Mouse (Mus musculus) midbrain, embryonic 10.5 days (tissue): Measurements from ENCODE around the gene Usp4. TPM values are rescaled to one million over a fixed set of nuclear protein-coding genes. Genes with fewer than 3 reads are reported as not detected.

Experiments
- DNase-seq: peaks from one replicate; pipeline ENCODE4 v3.0.0-alpha.2; 2017; ENCODE audit warnings: low spot score
- H3K27ac ChIP-seq: fragments of 300-500 bp; sonication (generic); replicated peaks from 2 replicates; pipeline ENCODE4 v1.5.1; 2016; ENCODE audit warnings: mild to moderate bottlenecking
- H3K27me3 ChIP-seq: fragments of 300-500 bp; sonication (generic); 2 replicates; pipeline ENCODE4 v1.6.1; 2016; ENCODE audit warnings: low read depth, mild to moderate bottlenecking; ENCODE audit not compliant: poor library complexity, severe bottlenecking
- H3K36me3 ChIP-seq: fragments of 300-500 bp; sonication (generic); 2 replicates; pipeline ENCODE4 v1.6.1; 2016; ENCODE audit warnings: mild to moderate bottlenecking, moderate library complexity
- H3K4me1 ChIP-seq: fragments of 300-500 bp; sonication (generic); 2 replicates; pipeline ENCODE4 v1.6.1; 2016
- H3K4me3 ChIP-seq: fragments of 300-500 bp; sonication (generic); 2 replicates; pipeline ENCODE4 v1.5.1; 2016; ENCODE audit warnings: mild to moderate bottlenecking, moderate library complexity
- H3K9me3 ChIP-seq: fragments of 300-500 bp; sonication (generic); replicated peaks from 2 replicates; pipeline ENCODE4 v1.6.1; 2016; ENCODE audit warnings: mild to moderate bottlenecking
- WGBS: fragments of 180-500 bp; shearing (Covaris S2); methylation state at CpG from one replicate; pipeline ENCODE4 v1.1.7; 2016; 5-methylcytosine and 5-hydroxymethylcytosine counted together
- polyA plus RNA-seq: library from polyadenylated mRNA; unstranded; fragments of >200 nt; fragmentation: Nextera tagmentation; extraction: Ambion mirVana; gene quantifications from 2 replicates; pipeline ENCODE4 v1.2.1, GENCODE M21; 2016

Usp4 gene
- polyA plus RNA-seq, 1 experiment from 2014 or later: 119 TPM

DNA sequence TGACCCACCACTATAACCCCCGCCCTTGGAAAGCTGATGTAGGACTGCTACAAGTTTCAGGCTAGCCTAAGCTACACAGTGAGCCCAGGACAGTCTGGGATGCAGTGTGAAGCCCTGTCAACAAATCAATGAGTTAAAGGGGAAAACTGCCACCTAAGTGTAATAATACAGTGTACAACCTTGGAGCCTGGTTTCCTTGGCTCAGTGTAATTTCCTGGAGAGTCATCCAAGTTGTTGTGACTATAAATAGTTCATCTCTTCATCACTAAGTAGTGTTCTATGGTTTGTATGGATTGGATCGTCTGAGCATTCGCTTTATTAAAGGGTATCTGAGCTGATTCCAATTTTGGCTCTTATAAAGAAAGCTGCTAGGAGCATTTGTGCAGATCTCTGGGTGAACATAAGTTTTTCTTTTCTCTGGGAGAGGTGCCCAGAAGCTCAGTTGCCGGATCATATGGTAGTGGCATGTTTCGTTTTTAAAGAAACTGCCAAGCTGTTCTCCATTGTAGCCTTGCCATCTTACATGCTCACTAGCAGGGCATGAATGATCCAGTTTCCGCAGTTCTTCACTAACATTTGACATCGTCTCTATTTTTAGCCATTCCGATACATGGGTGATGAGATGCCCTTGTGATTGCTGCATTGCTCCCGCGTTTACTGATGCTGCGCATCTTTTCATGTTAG, 93.7 kb downstream of the Usp4 start:
- DNase-seq: no peak
- WGBS: 91% methylated on average over 11 of the region's 11 CpGs
- H3K36me3 ChIP-seq: no peaks in the 10 kb centered on the region
- H3K27ac ChIP-seq: no peak overlapping the region
- H3K27me3 ChIP-seq: no peaks in the 10 kb centered on the region
- H3K9me3 ChIP-seq: no peaks in the 10 kb centered on the region
- peaks cover 4% of the 10 kb centered on the region for H3K4me1 ChIP-seq
- no peak overlapping the region for H3K4me3 ChIP-seq

Other genes with a start within 250 kb of the Usp4 start
- 1.1 and 1.7 TPM in 2 replicates for gene Bsn, start 157.5 kb upstream of the Usp4 start, polyA plus RNA-seq
- gene Dag1, start 83.9 kb upstream of the Usp4 start, polyA plus RNA-seq: 71.1 and 77.0 TPM in 2 replicates
- gene Nicn1, start 57.4 kb upstream of the Usp4 start, polyA plus RNA-seq: 44.4 and 57.3 TPM in 2 replicates
- gene Amt, start 51.0 kb upstream of the Usp4 start, polyA plus RNA-seq: 37.9 and 39.2 TPM in 2 replicates
- 272 and 276 TPM in 2 replicates for gene Rhoa, start 41.7 kb upstream of the Usp4 start, polyA plus RNA-seq
- 17.8 and 26.2 TPM in 2 replicates for gene Tcta, start 41.7 kb upstream of the Usp4 start, polyA plus RNA-seq
- gene Gpx1, start 8.9 kb upstream of the Usp4 start, polyA plus RNA-seq: 767 and 792 TPM in 2 replicates
- 1.1 and 1.2 TPM in 2 replicates for gene 1700102P08Rik, start 45.0 kb downstream of the Usp4 start, polyA plus RNA-seq
- 0.81 and 1.1 TPM in 2 replicates for gene Ccdc36, start 80.6 kb downstream of the Usp4 start, polyA plus RNA-seq
- not detected in 2 replicates for gene BC048562, start 88.6 kb downstream of the Usp4 start, polyA plus RNA-seq
- 58.2 and 59.4 TPM in 2 replicates for gene Ccdc71, start 112.7 kb downstream of the Usp4 start, polyA plus RNA-seq
- 43.1 and 52.1 TPM in 2 replicates for gene Klhdc8b, start 113.7 kb downstream of the Usp4 start, polyA plus RNA-seq
- 42.7 and 46.2 TPM in 2 replicates for gene Lamb2, start 131.9 kb downstream of the Usp4 start, polyA plus RNA-seq
- 79.4 and 91.6 TPM in 2 replicates for gene Usp19, start 142.7 kb downstream of the Usp4 start, polyA plus RNA-seq
- 112 and 115 TPM in 2 replicates for gene Qars, start 159.9 kb downstream of the Usp4 start, polyA plus RNA-seq
- 150 and 171 TPM in 2 replicates for gene Qrich1, start 169.0 kb downstream of the Usp4 start, polyA plus RNA-seq
- 202 and 239 TPM in 2 replicates for gene Impdh2, start 212.4 kb downstream of the Usp4 start, polyA plus RNA-seq
- gene Ndufaf3, start 219.6 kb downstream of the Usp4 start, polyA plus RNA-seq: 47.0 and 50.0 TPM in 2 replicates
- 196 and 221 TPM in 2 replicates for gene Dalrd3, start 222.0 kb downstream of the Usp4 start, polyA plus RNA-seq
- gene Wdr6, start 230.9 kb downstream of the Usp4 start, polyA plus RNA-seq: 195 and 250 TPM in 2 replicates
- gene P4htm, start 249.8 kb downstream of the Usp4 start, polyA plus RNA-seq: 13.8 and 14.7 TPM in 2 replicates